Mouse (Mus musculus) spleen, adult 2 months (tissue): ENCODE measurements around the gene Rab31. TPM values are rescaled to one million over a fixed set of nuclear protein-coding genes. Genes with fewer than 3 reads are reported as not detected.

Experiments used
- DNase-seq, 2 experiments: peaks; one replicate each; pipeline versions ENCODE4 v3.0.0 to v3.0.0-alpha.2; 2012 to 2021; ENCODE audit warnings: low spot score in 2 of 2, low read depth in 1 of 2
- H3K27ac ChIP-seq: fragments of 200-500 bp; 2 replicates; pipeline ENCODE4 v1.5.1; 2012; ENCODE audit warnings: low read length, inconsistent platforms; ENCODE audit not compliant: insufficient read depth
- H3K27me3 ChIP-seq: fragments of 200-500 bp; 2 replicates; pipeline ENCODE4 v1.6.1; 2012; ENCODE audit warnings: mild to moderate bottlenecking, moderate library complexity, low read length, inconsistent platforms; ENCODE audit not compliant: control insufficient read depth, insufficient read depth
- H3K36me3 ChIP-seq: fragments of 200-500 bp; 2 replicates; pipeline ENCODE4 v1.6.1; 2012; ENCODE audit warnings: mild to moderate bottlenecking, low read length, inconsistent platforms; ENCODE audit not compliant: control insufficient read depth, insufficient read depth
- H3K4me1 ChIP-seq: fragments of 200-500 bp; 2 replicates; pipeline ENCODE4 v1.6.1; 2011; ENCODE audit warnings: inconsistent platforms; ENCODE audit not compliant: control insufficient read depth, insufficient read depth, insufficient read length
- H3K4me3 ChIP-seq: fragments of 200-500 bp; 2 replicates; pipeline ENCODE4 v1.5.1; 2011; ENCODE audit warnings: mild to moderate bottlenecking, inconsistent platforms; ENCODE audit not compliant: insufficient read depth, insufficient read length; ENCODE audit errors: extremely low read depth
- CTCF ChIP-seq: fragments of 200-500 bp; IDR thresholded peaks from 2 replicates; pipeline ENCODE4 v1.5.1; 2011; ENCODE audit warnings: mild to moderate bottlenecking, inconsistent platforms; ENCODE audit not compliant: insufficient read depth, insufficient read length, insufficient replicate concordance; ENCODE audit errors: extremely low read depth
- POLR2A ChIP-seq: fragments of 200-500 bp; IDR thresholded peaks from 2 replicates; pipeline ENCODE4 v1.6.1; 2011; ENCODE audit warnings: low read depth, low read length, inconsistent platforms
- WGBS: fragments of 180-500 bp; shearing (Covaris S2); methylation state at CpG from one replicate; pipeline ENCODE4 v1.1.7; 2018; 5-methylcytosine and 5-hydroxymethylcytosine counted together
- polyA plus RNA-seq: library from polyadenylated mRNA; depleted of rRNA; stranded (reverse); fragments of >200 nt; gene quantifications from 2 replicates; pipeline ENCODE4 v1.2.3, GENCODE M21; 2012

The Rab31 gene
- polyA plus RNA-seq, 1 experiment = 12.3 TPM

DNA sequence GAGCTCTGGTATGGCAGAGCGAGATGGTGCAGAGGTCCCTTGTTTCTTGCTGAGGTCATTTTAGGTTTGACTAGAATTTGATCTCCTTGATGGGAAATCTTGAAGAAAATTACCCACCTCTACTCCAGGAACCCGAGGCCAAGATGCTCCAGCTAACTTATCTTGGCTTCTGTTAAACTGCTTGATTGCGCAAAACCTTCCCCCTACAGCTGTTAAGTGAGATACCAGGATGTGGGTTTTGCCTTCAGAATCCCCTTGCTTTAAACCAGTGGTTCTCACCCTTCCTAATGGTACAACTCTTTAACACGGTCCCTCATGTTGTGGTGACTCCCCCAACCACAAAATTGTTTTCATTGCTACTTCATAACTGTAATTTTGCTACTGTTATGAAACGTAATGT lies 60.8 kb downstream of the Rab31 start:
- TF ChIP-seq CTCF = no peak
- TF ChIP-seq POLR2A = no peak
- no peak overlapping the region for H3K27ac ChIP-seq
- no peaks in the 10 kb centered on the region for H3K27me3 ChIP-seq
- H3K4me3 ChIP-seq = no peak overlapping the region
- WGBS = 84% methylated on average over 5 of the region's 5 CpGs
- DNase-seq = no peak
- no peaks in the 10 kb centered on the region for H3K4me1 ChIP-seq
- H3K36me3 ChIP-seq = peaks cover 1% of the 10 kb centered on the region; the same call in 1 of the 2 replicates

DNA sequence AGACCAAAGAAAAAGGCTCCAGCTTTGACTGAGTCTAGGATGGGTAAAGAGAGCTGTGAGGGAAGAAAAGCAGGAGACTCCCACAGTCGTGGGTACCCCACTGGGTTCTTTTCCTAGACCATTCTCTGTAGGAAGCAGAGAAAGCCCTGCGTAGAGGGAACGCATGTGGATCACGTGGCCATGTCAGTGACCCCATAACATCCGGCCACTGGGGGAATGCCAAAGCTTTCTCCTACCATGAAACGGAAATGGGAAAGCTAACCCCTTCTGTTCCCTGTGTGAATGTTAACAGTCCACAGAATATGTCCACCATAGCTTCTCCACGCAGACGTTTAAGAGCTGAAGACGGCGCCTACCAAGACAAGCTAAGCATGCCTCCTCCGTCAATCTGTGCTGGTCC lies 62.0 kb downstream of the Rab31 start:
- Histone ChIP-seq H3K27me3 (no peaks in the 10 kb centered on the region), H3K4me1 (no peaks in the 10 kb centered on the region), H3K4me3 (no peak overlapping the region), H3K36me3 (peaks cover 1% of the 10 kb centered on the region; the same call in 1 of the 2 replicates), H3K27ac (no peak overlapping the region)
- DNase-seq = no peak
- WGBS = 91% methylated on average over 11 of the region's 11 CpGs
- TF ChIP-seq POLR2A (no peak), CTCF (no peak)

DNA sequence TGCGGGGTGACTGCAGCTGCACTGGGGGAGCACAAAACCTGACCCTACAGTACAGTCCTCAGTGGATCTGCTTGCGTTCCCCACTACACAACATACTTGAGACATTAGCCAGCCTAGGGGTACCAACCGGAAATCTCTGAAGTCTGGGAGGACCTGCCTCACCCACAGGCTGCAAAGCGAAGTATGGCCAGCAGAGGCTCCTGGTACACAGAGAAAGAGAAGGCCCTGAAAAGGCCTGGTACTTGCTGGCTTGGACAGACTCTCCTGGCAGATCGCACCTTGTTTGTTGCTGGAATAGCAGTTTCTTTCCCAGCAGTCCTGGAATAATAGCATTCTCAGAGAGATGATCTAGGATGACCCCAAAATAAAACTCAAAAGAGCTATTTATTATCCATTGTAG lies 66.3 kb downstream of the Rab31 start:
- Histone ChIP-seq H3K27ac (no peak overlapping the region), H3K4me3 (no peak overlapping the region), H3K27me3 (no peaks in the 10 kb centered on the region), H3K36me3 (no peaks in the 10 kb centered on the region; the same call in 1 of the 2 replicates), H3K4me1 (no peaks in the 10 kb centered on the region)
- TF ChIP-seq POLR2A = no peak
- TF ChIP-seq CTCF = peak; percentile 55; the same call in 1 of the 2 replicates
- WGBS = 55% methylated on average over 5 of the region's 5 CpGs
- DNase-seq = peak in 1 of 2 experiments; percentile 68

DNA sequence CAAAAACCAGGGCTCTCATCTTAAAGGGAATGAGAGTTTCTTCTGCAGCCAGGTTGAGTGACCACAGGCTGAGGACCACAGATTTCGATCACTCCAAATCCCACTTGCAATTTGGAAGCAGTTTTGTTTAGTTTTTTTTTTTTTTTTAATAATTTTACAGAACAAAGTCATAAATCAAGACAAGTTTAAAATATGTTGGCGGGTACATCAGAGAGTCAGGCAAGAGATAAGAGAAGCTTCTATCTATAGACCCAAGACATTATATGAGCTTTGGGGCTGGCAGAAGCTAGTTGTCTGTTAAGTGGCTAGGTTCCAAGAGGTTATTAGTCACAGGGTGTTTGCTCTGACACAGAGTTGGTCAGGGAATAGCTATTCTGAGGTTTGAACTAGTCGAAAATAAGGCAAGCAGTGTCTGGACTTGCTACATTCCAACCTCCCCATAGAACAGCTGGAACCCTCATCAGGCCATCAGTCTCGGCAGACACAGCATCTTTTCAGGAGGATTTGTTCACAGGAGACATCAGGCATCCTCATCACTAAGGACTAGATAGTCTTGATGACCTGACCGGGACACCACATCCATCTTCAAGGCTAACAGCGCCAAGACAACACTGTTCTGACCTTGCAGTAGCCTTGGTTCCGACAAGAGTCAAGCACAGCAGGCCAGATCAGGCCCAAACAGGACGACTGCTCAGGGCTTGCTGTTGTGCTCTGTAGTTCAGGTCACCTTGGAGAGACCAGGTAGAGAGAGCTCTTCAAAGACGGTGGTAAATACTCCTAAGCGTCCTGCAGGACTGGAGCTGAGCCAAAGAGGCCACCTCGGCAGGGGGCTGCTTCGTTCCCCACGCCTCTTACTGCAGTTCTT lies 68.8 kb downstream of the Rab31 start:
- no peak for DNase-seq
- no peak overlapping the region for H3K4me3 ChIP-seq
- H3K27ac ChIP-seq = no peak overlapping the region
- no peaks in the 10 kb centered on the region for H3K4me1 ChIP-seq
- WGBS = 85% methylated on average over 13 of the region's 13 CpGs
- H3K27me3 ChIP-seq = no peaks in the 10 kb centered on the region
- no peak for TF ChIP-seq CTCF
- no peak for TF ChIP-seq POLR2A
- no peaks in the 10 kb centered on the region for H3K36me3 ChIP-seq

DNA sequence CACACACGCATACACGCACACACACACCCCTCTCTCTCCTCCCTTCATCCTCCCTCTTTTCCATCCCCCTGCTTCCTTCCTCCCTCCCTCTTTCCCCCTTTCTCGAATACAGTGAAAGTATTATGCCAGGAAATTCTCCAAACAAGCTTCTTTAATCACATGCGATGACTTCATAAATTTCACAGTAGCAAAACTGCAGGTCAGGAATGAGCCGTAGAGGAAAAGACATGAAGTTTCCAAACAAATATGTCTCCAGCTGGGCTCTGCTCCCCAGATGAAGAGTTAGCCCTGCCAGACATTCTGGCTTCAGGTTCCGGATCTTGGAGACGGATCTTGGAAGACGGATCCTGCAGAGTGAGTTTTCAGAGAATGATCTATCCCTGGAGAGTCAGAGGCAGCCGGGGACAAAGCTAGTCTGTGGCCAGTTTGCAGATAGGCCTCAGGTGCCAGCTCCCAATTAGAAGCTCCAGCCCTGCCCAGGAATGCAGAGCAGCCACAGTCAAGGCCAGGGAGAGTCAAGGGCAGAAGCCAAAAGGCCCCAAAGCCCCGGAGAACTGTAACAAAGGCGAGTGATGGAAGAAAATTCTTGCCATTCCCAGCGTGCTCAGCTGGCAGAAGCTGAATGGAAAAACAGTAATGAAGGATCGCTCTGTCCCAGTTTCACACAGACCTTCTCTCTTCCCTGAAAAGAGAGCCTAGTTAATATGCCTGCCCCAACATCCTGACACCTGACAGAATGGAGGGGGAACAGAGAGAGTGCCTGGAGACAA lies 70.6 kb downstream of the Rab31 start:
- no peaks in the 10 kb centered on the region for H3K36me3 ChIP-seq
- no peak for DNase-seq
- no peak for TF ChIP-seq CTCF
- H3K4me3 ChIP-seq = no peak overlapping the region
- H3K27ac ChIP-seq = peak overlapping the region; percentile 26; the same call in 1 of the 2 replicates
- H3K4me1 ChIP-seq = no peaks in the 10 kb centered on the region
- H3K27me3 ChIP-seq = no peaks in the 10 kb centered on the region
- 82% methylated on average over 13 of the region's 13 CpGs for WGBS

DNA sequence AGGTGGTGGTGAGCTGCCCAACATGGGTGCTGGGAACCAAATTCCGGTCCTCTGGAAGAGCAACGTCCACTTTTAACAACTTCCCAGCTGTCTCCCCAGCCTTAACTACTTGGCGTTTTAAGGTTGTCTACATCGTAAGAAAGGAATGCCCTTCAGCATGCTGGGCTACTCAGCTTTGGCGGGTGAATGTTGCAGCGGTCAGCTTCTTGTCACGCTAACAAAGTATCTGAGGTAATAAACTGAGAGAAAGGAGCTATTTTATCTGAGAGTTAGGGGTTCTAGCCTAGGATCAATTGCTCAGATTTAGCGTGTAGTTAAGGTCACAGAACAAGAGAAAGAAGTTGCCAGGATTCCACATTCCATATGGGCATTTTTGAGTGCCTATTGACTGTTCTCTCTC lies 71.2 kb downstream of the Rab31 start:
- DNase-seq = no peak
- no peaks in the 10 kb centered on the region for H3K4me1 ChIP-seq
- WGBS = 93% methylated on average over 8 of the region's 8 CpGs
- TF ChIP-seq POLR2A (no peak), CTCF (no peak)
- H3K36me3 ChIP-seq = no peaks in the 10 kb centered on the region
- H3K27ac ChIP-seq = no peak overlapping the region
- H3K27me3 ChIP-seq = no peaks in the 10 kb centered on the region
- H3K4me3 ChIP-seq = no peak overlapping the region
